ENCODE assay signal across 9 mouse cellular contexts in the genomic region with DNA sequence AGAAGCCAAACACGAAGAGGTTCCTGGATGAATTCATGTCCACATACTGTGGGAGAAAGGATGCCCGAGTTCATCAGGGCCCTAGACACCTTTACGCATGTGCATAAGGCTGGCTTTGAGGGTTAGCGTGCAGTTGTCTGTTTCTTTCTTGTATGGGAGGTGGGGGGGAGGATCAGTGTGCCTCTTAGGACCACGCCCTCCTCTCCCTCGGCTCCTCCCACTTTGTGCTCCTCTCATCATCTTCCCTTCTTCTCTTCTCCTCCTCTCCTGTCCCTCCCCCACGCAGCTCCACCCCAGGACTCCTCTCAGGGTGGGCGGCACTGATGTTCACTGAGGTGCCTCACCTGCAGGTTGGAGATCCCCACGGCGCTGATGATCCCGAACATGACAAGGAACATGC. TPM values are rescaled to one million over a fixed set of nuclear protein-coding genes. Genes with fewer than 3 reads are reported as not detected.
A peak's percentile ranks its signal among the peaks of the same experiment; 100 is the strongest.
DNase-seq lines count a peak whose midpoint lies in the region; ATAC-seq and TF ChIP-seq lines count a peak whose summit lies in the region.
"Had no signal": no experiment of that assay in that cellular context is flagged by ENCODE, and none has a peak within 500 bp of the region (broad histone marks: within the 10 kb centered on the region; RNA-seq: fewer than 3 reads in every experiment).

No protein-coding gene starts in this region.

- peak overlapping the region; percentile 43 for H3K4me2 ChIP-seq in kidney, embryonic 16.5 days (replicated peaks; ENCODE audit: low read depth, low read length)
- peak overlapping the region; percentile 44 for H3K4me2 ChIP-seq in embryonic facial prominence, embryonic 12.5 days (replicated peaks)
- H3K4me2 ChIP-seq in limb, embryonic 13.5 days (replicated peaks) = peak overlapping the region; percentile 47

- 0 out of 2 replicates have a peak, but pooled peaks cover 5% of the 10 kb centered on the region for H3K4me1 ChIP-seq in kidney, embryonic 16.5 days (ENCODE audit: insufficient read depth, low read length)
- no peaks in the 10 kb centered on the region for H3K4me1 ChIP-seq in kidney, adult 2 months (ENCODE audit: control insufficient read depth, insufficient read depth, low read length)
- peaks cover 14% of the 10 kb centered on the region; the same call in 1 of the 2 replicates for H3K4me1 ChIP-seq in embryonic facial prominence, embryonic 12.5 days
- H3K4me1 ChIP-seq in limb, embryonic 13.5 days = peaks cover 5% of the 10 kb centered on the region; the same call in 1 of the 2 replicates

- TF ChIP-seq POLR2A in kidney, adult 2 months (IDR thresholded peaks at IDR 0.05; ENCODE audit: low read depth, low read length) = no peak

- H3K36me3 ChIP-seq in kidney, embryonic 16.5 days (ENCODE audit: insufficient read depth, low read length) = no peaks in the 10 kb centered on the region
- no peaks in the 10 kb centered on the region for H3K36me3 ChIP-seq in kidney, adult 2 months (ENCODE audit: control insufficient read depth, insufficient read depth, low read length)
- no peaks in the 10 kb centered on the region for H3K36me3 ChIP-seq in embryonic facial prominence, embryonic 12.5 days
- no peaks in the 10 kb centered on the region for H3K36me3 ChIP-seq in limb, embryonic 13.5 days

- TF ChIP-seq CTCF in kidney, adult 2 months (conservative IDR thresholded peaks at IDR 0.05; ENCODE audit: insufficient read depth, insufficient read length, low read depth, low read length) = no peak

- H3K27me3 ChIP-seq in kidney, embryonic 16.5 days (ENCODE audit: insufficient read depth, low read length) = no peaks in the 10 kb centered on the region
- H3K27me3 ChIP-seq in kidney, adult 2 months (replicated peaks; ENCODE audit: control insufficient read depth, insufficient read depth, low read length) = no peaks in the 10 kb centered on the region
- peaks cover 11% of the 10 kb centered on the region; the same call in 1 of the 2 replicates for H3K27me3 ChIP-seq in embryonic facial prominence, embryonic 12.5 days
- H3K27me3 ChIP-seq in limb, embryonic 13.5 days = peaks cover 18% of the 10 kb centered on the region

- H3K4me3 ChIP-seq in kidney, embryonic 16.5 days (ENCODE audit: low read length) = peak overlapping the region; percentile 14; the same call in 1 of the 2 replicates
- H3K4me3 ChIP-seq in kidney, adult 2 months (ENCODE audit: insufficient read depth, low read depth, low read length) = no peak overlapping the region
- peak overlapping the region; percentile 25; the same call in 1 of the 2 replicates for H3K4me3 ChIP-seq in embryonic facial prominence, embryonic 12.5 days
- peak overlapping the region; percentile 20; the same call in 1 of the 2 replicates for H3K4me3 ChIP-seq in limb, embryonic 13.5 days

- H3K9ac ChIP-seq in kidney, embryonic 16.5 days (replicated peaks; ENCODE audit: low read length) = no peak overlapping the region
- no peak overlapping the region for H3K9ac ChIP-seq in embryonic facial prominence, embryonic 12.5 days
- H3K9ac ChIP-seq in limb, embryonic 13.5 days = peak overlapping the region; percentile 25; the same call in 1 of the 2 replicates

- DNase-seq in kidney, adult 2 months = no peak
- peak; percentile 41 for DNase-seq in ES-CJ7 (ENCODE audit: low read depth, low spot score)
- DNase-seq in spleen, postnatal 36 days (ENCODE audit: low spot score in 2 of 2) = no peak
- DNase-seq in urinary bladder, postnatal 36 days (ENCODE audit: low spot score in 2 of 2) = no peak
- no peak for DNase-seq in Muller cell, postnatal 12 days (ENCODE audit: inconsistent ontology term)

- ATAC-seq in kidney, embryonic 16.5 days (ENCODE audit: low FRiP score, low TSS enrichment) = no peak
- 0 out of 2 replicates have a peak, but pooled peaks have one; percentile 25 for ATAC-seq in embryonic facial prominence, embryonic 12.5 days (ENCODE audit: insufficient number of reproducible peaks, insufficient read depth, low FRiP score, low TSS enrichment)
- no peak for ATAC-seq in limb, embryonic 13.5 days (ENCODE audit: low FRiP score, low read depth)
- ATAC-seq: Patski had no signal

- no peaks in the 10 kb centered on the region for H3K9me3 ChIP-seq in kidney, embryonic 16.5 days (ENCODE audit: low read length)
- no peaks in the 10 kb centered on the region for H3K9me3 ChIP-seq in embryonic facial prominence, embryonic 12.5 days
- H3K9me3 ChIP-seq in limb, embryonic 13.5 days = no peaks in the 10 kb centered on the region

- H3K27ac ChIP-seq in kidney, embryonic 16.5 days (ENCODE audit: low read length) = no peak overlapping the region
- H3K27ac ChIP-seq in kidney, adult 2 months (ENCODE audit: insufficient read depth, low read depth, low read length) = no peak overlapping the region
- no peak overlapping the region for H3K27ac ChIP-seq in embryonic facial prominence, embryonic 12.5 days
- no peak overlapping the region for H3K27ac ChIP-seq in limb, embryonic 13.5 days

- WGBS in kidney, embryonic 16.5 days = 19% methylated on average over 11 of the region's 11 CpGs
- 24% methylated on average over 11 of the region's 11 CpGs for whole genome bisulfite sequencing in kidney, adult 2 months
- WGBS in embryonic facial prominence, embryonic 12.5 days = 12% methylated on average over 11 of the region's 11 CpGs
- 24% methylated on average over 11 of the region's 11 CpGs for WGBS in limb, embryonic 13.5 days

RNA-seq across cellular contexts. Expression of a gene that starts 28.5 kb away (rescaled TPM):
- not detected in 2 replicates for polyA plus RNA-seq in kidney, embryonic 16.5 days (2015; fragmentation: Nextera tagmentation; extraction: Ambion mirVana)
- polyA plus RNA-seq in kidney, adult 2 months (2012; rRNA removed) = not detected in 2 replicates
- polyA plus RNA-seq in embryonic facial prominence, embryonic 12.5 days (2016; fragmentation: Nextera tagmentation; extraction: Ambion mirVana) = not detected in 2 replicates
- not detected in 2 replicates for polyA plus RNA-seq in limb, embryonic 13.5 days (2015; fragmentation: Nextera tagmentation; extraction: Ambion mirVana)
- polyA plus RNA-seq: Patski had no signal

RNA-seq across cellular contexts. Expression of a gene that starts 37.8 kb away (rescaled TPM):
- 11.2 and 11.3 TPM in 2 replicates for polyA plus RNA-seq in kidney, embryonic 16.5 days (2015; fragmentation: Nextera tagmentation; extraction: Ambion mirVana)
- 56.0 and 60.5 TPM in 2 replicates for polyA plus RNA-seq in kidney, adult 2 months (2012; rRNA removed)
- 11.7 and 12.7 TPM in 2 replicates for polyA plus RNA-seq in embryonic facial prominence, embryonic 12.5 days (2016; fragmentation: Nextera tagmentation; extraction: Ambion mirVana)
- 11.3 and 11.5 TPM in 2 replicates for polyA plus RNA-seq in limb, embryonic 13.5 days (2015; fragmentation: Nextera tagmentation; extraction: Ambion mirVana)

RNA-seq across cellular contexts. Expression of a gene that starts 39.7 kb away (rescaled TPM):
- polyA plus RNA-seq in kidney, embryonic 16.5 days (2015; fragmentation: Nextera tagmentation; extraction: Ambion mirVana) = 0.27 and 0.35 TPM in 2 replicates
- polyA plus RNA-seq in kidney, adult 2 months (2012; rRNA removed) = 0.16 and 0.22 TPM in 2 replicates
- polyA plus RNA-seq in embryonic facial prominence, embryonic 12.5 days (2016; fragmentation: Nextera tagmentation; extraction: Ambion mirVana) = 0.41 and 0.91 TPM in 2 replicates
- 0.39 and 0.72 TPM in 2 replicates for polyA plus RNA-seq in limb, embryonic 13.5 days (2015; fragmentation: Nextera tagmentation; extraction: Ambion mirVana)
